Mouse (Mus musculus) heart, postnatal 36 days (tissue): ENCODE measurements around the gene Poc5. TPM values are rescaled to one million over a fixed set of nuclear protein-coding genes. Genes with fewer than 3 reads are reported as not detected.

Source experiments
- microRNA-seq, 2 experiments: library from miRNA; unstranded; fragments of <30 nt; microRNA quantifications; one replicate each; pipeline ENCODE4 v1.2.0; 2021; ENCODE audit warnings: borderline number of aligned reads in 2 of 2
- total RNA-seq, 2 experiments: library from RNA; stranded (reverse); gene quantifications; 2 replicates each; pipeline ENCODE4 v1.2.3; 2021

Gene Poc5
- total RNA-seq, 2 experiments from 2014 or later = 8.9 to 9.9 TPM

Small RNAs within 50 kb of the gene (microRNA-seq; reads per million reads assigned to microRNA genes)
- gene Gm25213 = 0 reads per million in 2 experiments

Other genes starting within 250 kb of the Poc5 start
- under 1 TPM; 0.42 to 0.57 TPM for gene Ankdd1b, start 82.9 kb downstream of the Poc5 start, total RNA-seq
- gene Gm17622, start 102.4 kb downstream of the Poc5 start, total RNA-seq = not detected
- gene Polk, start 154.3 kb downstream of the Poc5 start, total RNA-seq = 1 to 10 TPM; 4.5 to 5.6 TPM
- gene Col4a3bp, start 154.3 kb downstream of the Poc5 start, total RNA-seq = 10 to 100 TPM; 38.9 to 39.8 TPM